10 mouse cellular contexts compared by ENCODE assay signal in genomic region chr15:62845884-62846283, GRCm38 (mm10).
"Had no signal": no experiment of that assay in that cellular context is flagged by ENCODE, and none has a peak within 500 bp of the region (broad histone marks: within the 10 kb centered on the region; RNA-seq: fewer than 3 reads in every experiment).

No protein-coding gene starts in this region.

- DNase-seq: kidney, adult 8-10 months; kidney, postnatal 25 days; liver; liver, embryonic 13.5 days; liver, postnatal 0 days; lung, postnatal 14 days; retina, postnatal 1 day; right cerebral cortex, postnatal 4 days; spleen, adult 18-20 months; thymus, postnatal 36 days had no signal
